Mouse (Mus musculus) erythroblast, embryonic 14.5 days (primary cell): ENCODE results near the gene Tpt1.
"Not testable (repeated sequence)": the region's sequence is repeated elsewhere in the genome, so short reads cannot be mapped to it uniquely, and the experiment has no call there.

Experiments used
- GATA1 ChIP-seq: IDR thresholded peaks from 2 replicates; pipeline ENCODE4 v1.6.1; 2012; ENCODE audit warnings: low read length, inconsistent platforms, mixed read lengths
- TAL1 ChIP-seq: IDR thresholded peaks from 3 replicates; pipeline ENCODE4 v1.6.1; 2012; ENCODE audit warnings: low read length, inconsistent platforms, mixed read lengths

- TF ChIP-seq GATA1, TAL1: not testable (repeated sequence)
Observed at GRCm38 (mm10) chr14:75841758-75842157, 3.1 kb upstream of the Tpt1 start.
